Mouse (Mus musculus): ENCODE results near the gene Trem3.

DNA sequence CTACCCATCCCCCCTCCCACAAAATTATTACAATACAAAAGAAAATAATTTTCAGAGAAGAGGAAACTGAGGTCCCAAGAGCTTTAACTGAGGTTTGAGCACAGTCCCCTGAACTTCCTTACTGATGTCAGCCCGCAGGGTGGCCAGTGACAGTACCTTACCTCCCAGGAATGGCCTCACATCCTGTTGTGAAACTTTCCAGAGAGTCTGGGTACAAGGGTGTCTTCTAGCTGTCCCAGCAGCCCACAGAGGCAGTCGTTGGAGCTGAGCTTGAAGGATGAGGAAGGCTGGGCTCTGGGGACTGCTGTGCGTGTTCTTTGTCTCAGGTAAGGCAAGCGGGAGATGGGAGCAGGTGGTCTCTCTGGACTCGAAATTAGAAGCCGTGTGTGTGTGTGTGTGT, 15.1 kb upstream of the Trem3 start, which contains the start of gene Trem1:
- TF ChIP-seq GATA1 (IDR thresholded peaks at IDR 0.05; ENCODE audit: borderline replicate concordance, low read length) (no peak), FLI1 (IDR thresholded peaks at IDR 0.05; ENCODE audit: low read length) (no peak)
